Mouse (Mus musculus): ENCODE measurements at regions not wholly inside any gene's neighbourhood (a gene's known extent, or its start where the extent isn't known, plus 50 kb on each side); places are given as distances from the start of the nearest gene placed in this dataset.
A peak's percentile ranks its signal among the peaks of the same experiment; 100 is the strongest.

DNA sequence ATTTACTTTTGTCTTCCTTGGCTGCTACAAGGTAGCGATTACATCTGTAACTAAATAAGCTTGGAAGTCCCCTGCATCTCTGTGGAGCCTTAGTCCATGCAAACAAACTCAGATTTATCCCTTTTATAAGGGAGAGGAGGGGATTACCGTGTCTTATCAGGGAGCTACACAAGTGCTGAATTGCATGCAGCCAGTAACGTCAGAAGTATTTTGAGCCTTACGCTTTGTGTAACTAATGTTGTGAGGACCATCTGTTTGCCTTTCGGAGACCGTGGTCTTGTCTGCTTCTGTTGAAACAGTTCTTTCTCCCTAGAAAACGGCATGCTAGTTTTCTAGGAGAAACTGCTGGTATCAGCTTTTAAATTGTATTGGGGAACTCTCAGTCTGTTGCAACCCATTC lies 58.0 kb upstream of the Dmrta1 start:
- Histone ChIP-seq H3K4me1 (ENCODE audit: control insufficient read depth, insufficient read depth, low read length) (no peaks in the 10 kb centered on the region), H3K4me3 (ENCODE audit: control insufficient read depth, low read depth, low read length) (no peak overlapping the region), H3K27ac (ENCODE audit: control insufficient read depth, insufficient read depth, low read depth, low read length) (no peak overlapping the region), H3K27me3 (ENCODE audit: control insufficient read depth, insufficient read depth, low read length) (no peaks in the 10 kb centered on the region), H3K36me3 (ENCODE audit: control insufficient read depth, insufficient read depth, low read length) (no peaks in the 10 kb centered on the region)
- TF ChIP-seq POLR2A (IDR thresholded peaks at IDR 0.05; ENCODE audit: control insufficient read depth, low read depth, low read length) (no peak), CTCF (IDR thresholded peaks at IDR 0.05; ENCODE audit: control insufficient read depth, insufficient read depth, insufficient replicate concordance, low read depth, low read length) (no peak)

DNA sequence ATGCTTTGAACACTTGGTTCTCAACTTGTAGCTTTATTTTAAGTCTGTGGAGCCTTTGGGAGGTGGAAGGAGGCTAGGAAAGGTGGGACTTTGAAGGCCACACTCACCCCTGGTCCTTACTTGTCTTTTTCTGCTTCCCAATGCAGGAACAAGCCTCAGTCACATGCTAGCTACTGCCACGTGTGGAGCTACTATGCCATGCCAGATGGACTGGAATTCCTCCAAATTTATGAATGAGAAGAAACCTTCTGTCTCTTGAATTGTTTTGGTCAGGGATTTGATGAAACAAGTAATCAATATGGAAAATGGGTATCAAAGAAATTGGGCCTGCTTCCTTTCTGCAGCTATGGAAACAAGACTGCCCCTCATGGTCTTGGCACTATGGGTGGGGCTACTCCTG lies 74.5 kb upstream of the Dmrta1 start:
- H3K36me3 ChIP-seq (ENCODE audit: control insufficient read depth, insufficient read depth, low read length), result no peaks in the 10 kb centered on the region
- no peak overlapping the region for H3K4me3 ChIP-seq (ENCODE audit: control insufficient read depth, low read depth, low read length)
- no peaks in the 10 kb centered on the region for H3K4me1 ChIP-seq (ENCODE audit: control insufficient read depth, insufficient read depth, low read length)
- TF ChIP-seq CTCF (IDR thresholded peaks at IDR 0.05; ENCODE audit: control insufficient read depth, insufficient read depth, insufficient replicate concordance, low read depth, low read length) (no peak), POLR2A (IDR thresholded peaks at IDR 0.05; ENCODE audit: control insufficient read depth, low read depth, low read length) (no peak)
- H3K27me3 ChIP-seq (ENCODE audit: control insufficient read depth, insufficient read depth, low read length), result no peaks in the 10 kb centered on the region
- H3K27ac ChIP-seq (ENCODE audit: control insufficient read depth, insufficient read depth, low read depth, low read length), result no peak overlapping the region

DNA sequence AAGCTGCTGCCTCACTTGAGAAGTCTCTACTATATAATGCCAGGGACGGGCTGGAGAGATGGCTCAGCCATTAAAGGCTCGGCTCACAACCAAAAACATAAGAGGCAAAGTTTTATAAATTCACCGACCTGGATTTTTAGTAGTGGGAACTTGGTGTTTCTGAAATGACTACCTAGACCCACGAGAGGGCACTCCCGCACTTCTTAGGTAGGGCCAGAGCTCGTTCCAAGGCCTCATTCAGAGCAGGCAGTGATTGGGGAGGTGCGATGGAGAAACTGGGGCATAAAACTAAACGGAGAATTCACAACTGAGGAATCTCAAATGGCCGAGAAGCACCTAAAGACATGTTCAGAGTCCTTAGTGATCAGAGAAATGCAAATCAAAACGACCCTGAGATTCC lies 103.7 kb upstream of the Dmrta1 start:
- Histone ChIP-seq H3K4me1 (ENCODE audit: control insufficient read depth, insufficient read depth, low read length) (no peaks in the 10 kb centered on the region), H3K27me3 (ENCODE audit: control insufficient read depth, insufficient read depth, low read length) (no peaks in the 10 kb centered on the region), H3K36me3 (ENCODE audit: control insufficient read depth, insufficient read depth, low read length) (no peaks in the 10 kb centered on the region), H3K27ac (ENCODE audit: control insufficient read depth, insufficient read depth, low read depth, low read length) (no peak overlapping the region), H3K4me3 (ENCODE audit: control insufficient read depth, low read depth, low read length) (no peak overlapping the region)
- TF ChIP-seq POLR2A (IDR thresholded peaks at IDR 0.05; ENCODE audit: control insufficient read depth, low read depth, low read length) (no peak), CTCF (IDR thresholded peaks at IDR 0.05; ENCODE audit: control insufficient read depth, insufficient read depth, insufficient replicate concordance, low read depth, low read length) (peak; percentile 44; the same call in 1 of the 2 replicates)

DNA sequence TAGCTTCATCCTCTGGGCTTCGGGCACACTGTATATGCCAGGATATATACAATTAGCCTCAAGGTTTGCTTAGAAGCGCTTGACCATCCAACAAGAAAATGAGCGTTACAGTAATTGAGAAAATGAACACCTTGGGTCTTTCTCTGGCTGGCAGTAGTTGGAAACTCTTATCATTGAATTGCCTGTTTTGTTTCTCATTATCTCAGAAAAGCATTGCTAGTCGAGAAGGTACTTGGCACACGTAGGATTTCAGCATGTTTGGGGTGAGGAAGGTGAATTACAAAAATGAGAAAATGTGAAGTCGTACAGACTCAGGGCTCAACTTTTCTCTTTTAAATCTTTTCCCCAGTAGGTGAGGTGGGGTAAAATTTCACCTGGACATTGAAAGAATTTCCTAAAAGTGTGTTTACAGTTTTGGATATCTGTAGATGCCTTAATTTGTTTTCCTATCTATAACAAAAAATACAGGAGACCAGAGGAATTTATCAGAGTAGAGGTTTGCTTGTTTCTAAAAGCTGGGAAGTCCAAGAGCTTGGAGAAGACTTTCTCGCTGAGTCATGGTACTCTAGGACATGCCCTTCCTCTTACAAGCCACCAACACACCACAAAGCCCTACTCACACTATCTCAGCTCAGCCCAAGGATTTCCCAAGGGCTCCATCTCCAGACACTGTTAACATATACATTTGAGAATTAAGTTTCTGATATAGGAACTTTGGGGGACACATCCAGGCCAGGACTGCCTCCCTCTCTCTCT lies 124.3 kb upstream of the Dmrta1 start:
- H3K4me1 ChIP-seq (ENCODE audit: control insufficient read depth, insufficient read depth, low read length), result no peaks in the 10 kb centered on the region
- no peak overlapping the region for H3K4me3 ChIP-seq (ENCODE audit: control insufficient read depth, low read depth, low read length)
- TF ChIP-seq POLR2A (IDR thresholded peaks at IDR 0.05; ENCODE audit: control insufficient read depth, low read depth, low read length) (no peak), CTCF (IDR thresholded peaks at IDR 0.05; ENCODE audit: control insufficient read depth, insufficient read depth, insufficient replicate concordance, low read depth, low read length) (no peak)
- H3K27ac ChIP-seq (ENCODE audit: control insufficient read depth, insufficient read depth, low read depth, low read length), result no peak overlapping the region
- H3K27me3 ChIP-seq (ENCODE audit: control insufficient read depth, insufficient read depth, low read length), result no peaks in the 10 kb centered on the region
- H3K36me3 ChIP-seq (ENCODE audit: control insufficient read depth, insufficient read depth, low read length), result no peaks in the 10 kb centered on the region

DNA sequence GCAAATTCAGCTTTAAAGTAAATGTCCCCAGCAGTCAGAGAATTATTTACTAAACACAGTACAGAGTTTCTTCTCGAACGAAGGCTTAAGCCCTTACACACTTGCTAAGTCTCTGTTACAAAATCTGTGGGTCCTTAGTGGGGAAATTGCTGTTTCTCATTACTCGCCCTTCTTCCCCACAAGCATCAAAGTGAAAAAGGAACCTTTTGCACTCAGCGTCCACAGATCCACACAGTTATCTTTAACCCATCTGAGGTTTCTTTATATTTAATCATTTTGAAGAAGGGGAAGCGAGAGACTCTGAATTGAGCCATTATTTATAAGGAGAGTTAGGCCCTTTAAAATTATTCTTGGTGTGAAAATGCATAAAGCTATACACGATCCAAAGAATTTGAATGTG lies 126.7 kb upstream of the Dmrta1 start:
- Histone ChIP-seq H3K27me3 (ENCODE audit: control insufficient read depth, insufficient read depth, low read length) (no peaks in the 10 kb centered on the region), H3K4me1 (ENCODE audit: control insufficient read depth, insufficient read depth, low read length) (no peaks in the 10 kb centered on the region), H3K4me3 (ENCODE audit: control insufficient read depth, low read depth, low read length) (no peak overlapping the region), H3K27ac (ENCODE audit: control insufficient read depth, insufficient read depth, low read depth, low read length) (no peak overlapping the region), H3K36me3 (ENCODE audit: control insufficient read depth, insufficient read depth, low read length) (no peaks in the 10 kb centered on the region)
- TF ChIP-seq POLR2A (IDR thresholded peaks at IDR 0.05; ENCODE audit: control insufficient read depth, low read depth, low read length) (no peak), CTCF (IDR thresholded peaks at IDR 0.05; ENCODE audit: control insufficient read depth, insufficient read depth, insufficient replicate concordance, low read depth, low read length) (no peak)

DNA sequence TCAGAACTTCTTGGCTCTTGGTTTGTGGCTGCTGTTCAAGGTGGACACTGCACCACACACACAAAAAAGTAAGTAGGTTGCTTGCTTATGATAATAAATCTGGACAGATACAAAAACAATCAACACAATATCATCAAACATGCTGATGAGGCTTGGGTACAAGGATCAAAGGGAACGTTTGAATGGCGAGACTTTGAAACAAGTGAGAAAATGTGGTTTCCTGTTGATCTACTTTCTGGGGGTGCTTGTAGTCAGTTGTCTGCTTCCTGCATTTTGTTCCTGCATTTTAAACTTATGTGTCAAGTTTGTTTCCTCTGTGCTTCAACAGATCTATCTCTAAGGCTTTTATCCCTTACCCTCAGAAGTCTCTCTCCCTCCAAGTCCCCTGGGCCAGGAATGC lies 128.7 kb upstream of the Dmrta1 start:
- no peak overlapping the region for H3K4me3 ChIP-seq (ENCODE audit: control insufficient read depth, low read depth, low read length)
- no peaks in the 10 kb centered on the region for H3K4me1 ChIP-seq (ENCODE audit: control insufficient read depth, insufficient read depth, low read length)
- no peak overlapping the region for H3K27ac ChIP-seq (ENCODE audit: control insufficient read depth, insufficient read depth, low read depth, low read length)
- H3K36me3 ChIP-seq (ENCODE audit: control insufficient read depth, insufficient read depth, low read length), result no peaks in the 10 kb centered on the region
- TF ChIP-seq CTCF (IDR thresholded peaks at IDR 0.05; ENCODE audit: control insufficient read depth, insufficient read depth, insufficient replicate concordance, low read depth, low read length) (no peak), POLR2A (IDR thresholded peaks at IDR 0.05; ENCODE audit: control insufficient read depth, low read depth, low read length) (no peak)
- no peaks in the 10 kb centered on the region for H3K27me3 ChIP-seq (ENCODE audit: control insufficient read depth, insufficient read depth, low read length)

DNA sequence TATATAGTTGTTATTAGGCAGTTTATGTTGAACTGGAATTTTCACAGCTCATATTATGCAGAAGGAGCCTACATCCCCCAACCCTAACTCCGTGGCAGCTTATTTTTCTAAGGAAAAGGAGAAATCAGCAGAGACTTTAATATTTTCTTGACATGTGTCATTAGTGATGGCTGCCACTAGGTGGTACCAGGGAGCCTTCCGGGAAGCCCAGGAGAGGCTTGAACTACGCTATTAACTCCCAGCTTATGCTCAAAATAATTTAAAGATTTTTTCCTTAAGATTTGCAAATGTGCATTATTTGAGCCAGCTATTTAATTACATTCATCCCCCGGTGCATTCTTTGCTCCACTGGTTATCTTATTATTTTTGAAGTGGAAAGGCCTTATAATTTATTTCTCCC lies 146.8 kb upstream of the Dmrta1 start:
- TF ChIP-seq POLR2A (IDR thresholded peaks at IDR 0.05; ENCODE audit: control insufficient read depth, low read depth, low read length) (no peak), CTCF (IDR thresholded peaks at IDR 0.05; ENCODE audit: control insufficient read depth, insufficient read depth, insufficient replicate concordance, low read depth, low read length) (peak; percentile 43; the same call in 1 of the 2 replicates)
- H3K27ac ChIP-seq (ENCODE audit: control insufficient read depth, insufficient read depth, low read depth, low read length), result no peak overlapping the region
- H3K27me3 ChIP-seq (ENCODE audit: control insufficient read depth, insufficient read depth, low read length), result no peaks in the 10 kb centered on the region
- H3K36me3 ChIP-seq (ENCODE audit: control insufficient read depth, insufficient read depth, low read length), result no peaks in the 10 kb centered on the region
- no peaks in the 10 kb centered on the region for H3K4me1 ChIP-seq (ENCODE audit: control insufficient read depth, insufficient read depth, low read length)
- H3K4me3 ChIP-seq (ENCODE audit: control insufficient read depth, low read depth, low read length), result no peak overlapping the region
